Mouse (Mus musculus) brain, embryonic 14.5 days (tissue): ENCODE measurements at regions not wholly inside any gene's neighbourhood (a gene's known extent, or its start where the extent isn't known, plus 50 kb on each side); places are given as distances from the start of the nearest gene placed in this dataset.

Source experiments
- CTCF ChIP-seq: fragments of 200-500 bp; IDR thresholded peaks from 2 replicates; pipeline ENCODE4 v1.5.1; 2012; ENCODE audit warnings: inconsistent platforms, mild to moderate bottlenecking, moderate library complexity, borderline replicate concordance; ENCODE audit not compliant: insufficient read depth, insufficient read length; ENCODE audit errors: extremely low read depth
- POLR2A ChIP-seq: fragments of 200-500 bp; IDR thresholded peaks from 2 replicates; pipeline ENCODE4 v1.6.1; 2012; ENCODE audit warnings: mild to moderate bottlenecking, inconsistent platforms, borderline replicate concordance; ENCODE audit not compliant: poor library complexity, insufficient read depth, insufficient read length, severe bottlenecking; ENCODE audit errors: extremely low read depth

DNA sequence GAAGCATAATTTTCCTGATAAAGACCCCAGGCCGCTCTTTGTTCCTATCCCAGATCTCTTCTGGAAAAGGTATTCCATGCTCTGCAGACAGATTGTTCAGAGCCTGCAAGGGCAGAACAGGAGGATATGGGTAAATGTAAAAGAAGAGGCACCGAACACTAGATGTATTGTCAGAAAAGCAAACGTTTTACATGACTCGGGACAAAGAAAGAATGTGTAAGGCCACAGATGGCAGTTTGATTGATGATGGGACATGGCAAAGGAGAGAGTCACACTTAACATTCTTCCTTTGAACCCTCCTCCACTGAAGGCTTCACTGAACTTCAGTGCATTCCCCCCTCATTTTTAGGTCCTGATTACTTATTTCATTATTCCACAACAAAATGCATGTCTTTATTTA lies 295.6 kb upstream of the Etaa1 start:
- TF ChIP-seq CTCF (no peak), POLR2A (no peak)
